Mouse (Mus musculus) neural tube, embryonic 13.5 days (tissue): ENCODE data around the gene Gm21969. TPM values are rescaled to one million over a fixed set of nuclear protein-coding genes. Genes with fewer than 3 reads are reported as not detected.

Experiments used
- ATAC-seq: fragments of 200-750 bp; cut with Nextera tagmentation; 2 replicates; pipeline ENCODE4 v1.8.0; 2017; ENCODE audit warnings: low read depth, mild to moderate bottlenecking, moderate TSS enrichment, moderate library complexity
- H3K27ac ChIP-seq: fragments of 300-500 bp; sonication (generic); replicated peaks from 2 replicates; pipeline ENCODE4 v1.5.1; 2015; ENCODE audit warnings: moderate library complexity, mild to moderate bottlenecking, inconsistent platforms
- H3K27me3 ChIP-seq: fragments of 300-500 bp; sonication (generic); 2 replicates; pipeline ENCODE4 v1.6.1; 2015; ENCODE audit warnings: mild to moderate bottlenecking, inconsistent platforms
- H3K36me3 ChIP-seq: fragments of 300-500 bp; sonication (generic); 2 replicates; pipeline ENCODE4 v1.6.1; 2015; ENCODE audit warnings: mild to moderate bottlenecking, inconsistent platforms
- H3K4me1 ChIP-seq: fragments of 300-500 bp; sonication (generic); replicated peaks from 2 replicates; pipeline ENCODE4 v1.6.1; 2015; ENCODE audit warnings: inconsistent platforms
- H3K4me2 ChIP-seq: fragments of 300-500 bp; sonication (generic); 2 replicates; pipeline ENCODE4 v1.6.1; 2015; ENCODE audit warnings: inconsistent platforms, mild to moderate bottlenecking, moderate library complexity
- H3K4me3 ChIP-seq: fragments of 300-500 bp; sonication (generic); 2 replicates; pipeline ENCODE4 v1.5.1; 2015; ENCODE audit warnings: mild to moderate bottlenecking, inconsistent platforms
- H3K9ac ChIP-seq: fragments of 300-500 bp; sonication (generic); 2 replicates; pipeline ENCODE4 v1.6.1; 2015; ENCODE audit warnings: moderate library complexity, mild to moderate bottlenecking, inconsistent platforms
- H3K9me3 ChIP-seq: fragments of 300-500 bp; sonication (generic); 2 replicates; pipeline ENCODE4 v1.6.1; 2016; ENCODE audit warnings: inconsistent platforms
- WGBS: fragments of 180-500 bp; shearing (Covaris S2); methylation state at CpG from one replicate; pipeline ENCODE4 v1.1.7; 2015; 5-methylcytosine and 5-hydroxymethylcytosine counted together
- polyA plus RNA-seq: library from polyadenylated mRNA; unstranded; fragments of >200 nt; fragmentation: Nextera tagmentation; extraction: Ambion mirVana; gene quantifications from 2 replicates; pipeline ENCODE4 v1.2.1, GENCODE M21; 2015

Gene Gm21969
- polyA plus RNA-seq, 1 experiment from 2014 or later, result not detected

DNA sequence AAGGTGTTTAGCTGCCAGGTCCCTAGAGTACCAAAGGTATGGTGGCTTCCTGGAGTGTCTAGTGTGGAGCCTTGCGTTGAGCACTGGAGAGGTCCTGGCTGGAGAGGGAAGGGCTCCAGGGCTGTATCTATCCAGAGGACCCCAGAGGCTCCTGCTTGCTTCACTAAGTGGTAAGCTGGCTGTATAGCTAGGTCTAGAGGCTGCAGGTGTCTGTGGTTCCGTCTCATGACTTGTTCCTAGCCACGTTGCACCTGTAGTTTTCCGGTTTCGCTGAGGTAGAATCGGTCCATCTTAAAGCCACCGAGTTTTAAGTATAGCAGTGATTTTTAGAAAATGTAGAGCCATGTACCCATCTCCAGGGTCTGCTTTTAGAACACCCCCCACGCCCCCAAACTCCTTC lies 24.6 kb upstream of the Gm21969 start:
- Histone ChIP-seq H3K4me1 (peaks cover 89% of the 10 kb centered on the region), H3K4me2 (peak overlapping the region; percentile 89), H3K27ac (peak overlapping the region; percentile 91; the same call in 1 of the 2 replicates), H3K36me3 (no peaks in the 10 kb centered on the region), H3K9ac (peak overlapping the region; percentile 54), H3K9me3 (no peaks in the 10 kb centered on the region), H3K4me3 (peak overlapping the region; percentile 8), H3K27me3 (no peaks in the 10 kb centered on the region)
- WGBS, result 86% methylated on average over 8 of the region's 8 CpGs
- no peak for ATAC-seq

DNA sequence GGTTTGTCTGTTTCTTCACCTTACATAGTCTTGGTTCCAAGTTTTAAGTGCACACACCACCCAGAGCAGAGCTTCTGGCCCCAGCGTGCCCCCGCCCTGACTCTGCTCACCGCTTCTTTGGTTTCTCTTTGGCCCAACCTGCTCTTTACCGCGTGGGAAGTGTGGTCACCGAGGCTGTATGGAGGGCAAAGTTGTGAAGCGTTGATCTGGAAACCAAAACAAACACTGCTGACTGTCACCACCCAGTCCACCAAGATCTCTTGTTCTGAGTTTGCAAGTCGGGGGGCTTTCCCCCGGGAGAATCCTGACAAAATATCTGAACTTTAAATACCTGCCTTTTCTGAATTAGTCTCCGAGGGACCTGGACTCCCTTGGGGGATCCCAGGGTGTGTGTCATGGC lies 24.0 kb upstream of the Gm21969 start:
- no peaks in the 10 kb centered on the region for H3K9me3 ChIP-seq
- no peaks in the 10 kb centered on the region for H3K36me3 ChIP-seq
- peak overlapping the region; percentile 54 for H3K9ac ChIP-seq
- no peaks in the 10 kb centered on the region for H3K27me3 ChIP-seq
- 50% methylated on average over 10 of the region's 10 CpGs for WGBS
- peak overlapping the region; percentile 91 for H3K27ac ChIP-seq
- peaks cover 89% of the 10 kb centered on the region for H3K4me1 ChIP-seq
- peak overlapping the region; percentile 89 for H3K4me2 ChIP-seq
- ATAC-seq, result no peak
- H3K4me3 ChIP-seq, result no peak overlapping the region

DNA sequence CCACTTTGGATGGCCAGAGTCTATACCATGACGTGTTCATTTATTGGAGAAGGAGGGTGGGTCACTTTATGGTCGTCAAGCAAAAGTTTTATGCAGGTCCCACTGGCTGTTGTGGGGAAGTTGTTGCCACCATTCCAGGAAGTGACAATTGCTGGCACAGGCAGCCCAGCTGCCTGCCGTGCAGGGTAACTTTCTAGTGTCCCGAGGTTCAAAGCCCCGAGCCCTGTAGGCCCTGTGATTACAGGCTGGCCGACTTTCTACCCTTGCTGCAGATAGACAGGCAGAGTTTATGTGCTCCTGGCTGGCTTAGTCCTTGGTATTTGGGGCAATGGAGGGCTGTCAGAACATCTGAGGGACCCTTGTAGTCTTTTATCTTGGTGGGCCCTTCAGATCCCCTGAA lies 23.5 kb upstream of the Gm21969 start:
- peaks cover 93% of the 10 kb centered on the region for H3K4me1 ChIP-seq
- H3K9ac ChIP-seq, result peak overlapping the region; percentile 67; the same call in 1 of the 2 replicates
- 26% methylated on average over 6 of the region's 6 CpGs for WGBS
- H3K27me3 ChIP-seq, result no peaks in the 10 kb centered on the region
- H3K4me2 ChIP-seq, result peak overlapping the region; percentile 89
- H3K27ac ChIP-seq, result peak overlapping the region; percentile 91
- ATAC-seq, result no peak
- H3K4me3 ChIP-seq, result no peak overlapping the region; the same call in 1 of the 2 replicates
- no peaks in the 10 kb centered on the region for H3K36me3 ChIP-seq
- no peaks in the 10 kb centered on the region for H3K9me3 ChIP-seq

DNA sequence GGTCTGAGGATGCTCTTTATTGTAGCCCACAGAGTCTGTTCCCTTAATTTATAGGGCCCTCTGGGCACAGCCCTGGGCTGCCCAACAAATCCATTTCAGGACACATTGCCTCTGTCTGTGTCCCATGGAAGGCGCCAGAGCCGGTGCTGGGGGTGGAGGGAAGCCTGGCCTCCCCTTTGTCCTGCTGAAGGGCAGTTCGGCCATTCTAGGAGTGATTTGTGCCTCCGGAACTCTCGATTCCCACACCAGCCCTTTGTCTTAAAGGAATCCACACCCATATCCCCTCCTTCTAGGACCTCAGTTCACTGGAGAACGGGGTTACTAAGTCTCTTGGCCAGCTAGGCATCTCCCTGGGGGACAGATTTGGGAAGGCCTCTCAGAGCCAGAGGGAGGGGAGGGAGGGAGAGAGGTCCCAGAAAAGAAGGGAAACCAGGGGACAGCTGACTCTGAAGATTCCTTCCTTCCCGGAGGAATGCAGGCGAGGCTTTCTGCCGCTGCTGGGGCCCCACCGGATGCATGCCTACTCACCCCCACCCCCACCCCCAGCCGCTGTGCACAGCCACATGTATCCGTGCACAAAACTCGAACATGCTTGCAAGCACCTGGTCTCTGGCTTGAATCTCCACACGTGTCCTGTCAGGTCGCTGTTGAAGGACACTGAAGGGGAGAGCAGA lies 22.2 kb upstream of the Gm21969 start:
- H3K4me3 ChIP-seq, result peak overlapping the region; percentile 18
- H3K4me1 ChIP-seq, result peaks cover 100% of the 10 kb centered on the region
- H3K36me3 ChIP-seq, result no peaks in the 10 kb centered on the region
- peak overlapping the region; percentile 89 for H3K4me2 ChIP-seq
- no peaks in the 10 kb centered on the region for H3K9me3 ChIP-seq
- WGBS, result 1% methylated on average over 15 of the region's 15 CpGs
- peak overlapping the region; percentile 67 for H3K9ac ChIP-seq
- peak; percentile 71 for ATAC-seq
- no peaks in the 10 kb centered on the region for H3K27me3 ChIP-seq
- peak overlapping the region; percentile 91 for H3K27ac ChIP-seq

DNA sequence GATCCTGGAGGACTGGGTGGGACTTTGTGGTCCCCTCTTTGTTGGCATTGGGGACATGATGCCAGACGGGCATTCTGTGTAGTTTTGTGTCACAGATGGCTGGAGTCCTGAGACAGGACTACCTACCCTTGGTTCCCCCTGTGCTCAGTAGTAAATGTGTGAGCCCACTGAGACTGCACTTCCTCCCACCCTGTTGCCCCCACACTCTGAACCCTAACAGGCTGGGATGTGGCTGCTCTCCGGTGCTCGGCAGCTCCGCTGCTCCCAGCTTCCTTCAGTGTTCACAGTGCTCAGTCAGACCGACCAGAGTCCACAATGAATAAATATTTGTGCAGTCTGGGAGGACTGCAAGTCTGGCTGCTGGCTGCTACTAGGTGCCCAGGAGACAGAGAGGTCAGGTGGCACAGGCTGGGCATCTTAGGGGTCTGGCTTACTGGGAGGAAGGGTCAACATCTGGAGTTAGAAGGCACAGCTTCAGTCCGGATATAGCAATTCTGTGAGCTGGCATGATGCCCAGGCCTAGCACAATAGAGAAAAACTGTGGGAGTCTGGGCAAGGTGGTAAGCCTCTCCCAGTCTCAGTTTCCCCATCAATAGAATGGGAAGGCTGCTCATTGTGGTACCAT lies 21.4 kb upstream of the Gm21969 start:
- Histone ChIP-seq H3K4me3 (peak overlapping the region; percentile 18), H3K9me3 (no peaks in the 10 kb centered on the region), H3K4me1 (peaks cover 100% of the 10 kb centered on the region), H3K9ac (peak overlapping the region; percentile 67), H3K27me3 (no peaks in the 10 kb centered on the region), H3K4me2 (peak overlapping the region; percentile 89), H3K36me3 (no peaks in the 10 kb centered on the region), H3K27ac (peak overlapping the region; percentile 91)
- WGBS, result 19% methylated on average over 6 of the region's 6 CpGs
- ATAC-seq, result no peak; the same call in 1 of the 2 replicates

DNA sequence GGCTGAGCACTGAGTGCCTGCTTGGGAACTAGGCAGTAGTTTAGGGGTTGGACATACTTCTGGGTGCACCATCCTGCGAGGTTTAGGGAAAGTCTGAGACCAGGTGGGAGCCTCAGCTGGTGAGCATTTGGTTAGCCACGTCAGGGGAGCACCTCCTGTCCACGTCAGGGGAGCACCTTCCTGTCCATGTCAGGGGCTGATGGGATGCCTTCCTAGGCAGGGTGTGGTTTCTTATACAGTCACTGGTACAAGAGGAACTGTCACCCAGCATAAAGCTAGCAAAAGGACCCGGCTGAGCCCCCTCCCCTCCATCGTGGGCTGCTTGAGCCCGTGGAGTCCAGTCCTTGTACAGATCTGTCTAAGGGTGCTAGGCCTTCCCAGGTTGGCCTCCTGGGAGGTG lies 20.6 kb upstream of the Gm21969 start:
- Histone ChIP-seq H3K36me3 (no peaks in the 10 kb centered on the region), H3K4me2 (no peak overlapping the region), H3K4me1 (peaks cover 98% of the 10 kb centered on the region), H3K27ac (peak overlapping the region; percentile 91; the same call in 1 of the 2 replicates), H3K4me3 (no peak overlapping the region), H3K27me3 (no peaks in the 10 kb centered on the region), H3K9ac (no peak overlapping the region), H3K9me3 (no peaks in the 10 kb centered on the region)
- 68% methylated on average over 6 of the region's 6 CpGs for WGBS
- ATAC-seq, result no peak

DNA sequence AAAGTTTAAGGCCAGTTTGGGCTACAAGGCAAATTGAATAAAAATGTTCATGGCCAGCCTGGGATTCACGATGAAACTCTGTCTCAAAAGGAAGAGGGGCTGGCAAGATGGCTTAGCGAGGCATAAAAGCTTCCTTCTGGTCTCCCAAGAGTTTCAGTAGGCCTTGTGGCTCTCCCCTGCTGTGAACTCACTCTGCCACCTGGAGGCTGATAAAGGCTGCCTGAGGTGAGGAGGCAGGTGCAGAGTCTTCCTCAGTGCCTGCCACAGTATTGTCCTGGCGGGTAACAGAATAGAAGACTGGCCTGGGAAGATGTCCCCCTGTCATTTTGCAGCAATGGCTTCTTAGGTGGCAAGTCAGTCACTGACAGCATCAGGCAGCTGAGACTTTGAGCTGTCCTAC lies 20.1 kb upstream of the Gm21969 start:
- peaks cover 98% of the 10 kb centered on the region for H3K4me1 ChIP-seq

DNA sequence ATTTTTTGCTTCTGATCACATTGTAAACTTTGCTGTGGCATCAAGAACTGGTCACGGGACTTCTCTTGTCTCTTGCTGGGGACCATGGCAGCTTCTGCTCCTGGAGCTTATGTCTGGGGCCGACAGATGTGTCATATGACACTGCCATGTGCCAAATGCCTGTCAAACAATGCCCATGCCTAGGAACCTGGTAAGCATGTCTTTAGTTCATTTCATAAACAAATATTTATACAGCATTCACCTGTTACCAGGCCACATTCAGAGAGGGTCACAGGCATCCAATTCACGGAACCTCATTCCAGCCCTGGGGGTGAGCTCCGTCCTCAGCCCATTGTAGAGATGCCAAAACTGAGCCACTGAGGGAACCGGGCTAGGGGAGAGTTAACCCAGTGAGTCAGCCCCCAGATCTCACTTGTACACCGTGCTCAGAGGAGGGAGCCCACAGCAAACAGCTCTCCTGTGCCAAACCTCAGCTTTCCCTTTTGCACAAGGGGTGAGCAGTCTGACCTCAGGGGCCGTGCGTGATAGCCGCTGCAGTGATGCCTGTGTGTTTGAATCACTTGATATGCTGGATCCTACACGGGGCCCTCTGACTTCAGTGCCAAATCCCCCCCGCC lies 19.2 kb upstream of the Gm21969 start:
- H3K27me3 ChIP-seq, result no peaks in the 10 kb centered on the region
- 82% methylated on average over 11 of the region's 11 CpGs for WGBS
- ATAC-seq, result no peak
- no peak overlapping the region for H3K9ac ChIP-seq
- no peaks in the 10 kb centered on the region for H3K36me3 ChIP-seq
- H3K4me1 ChIP-seq, result peaks cover 91% of the 10 kb centered on the region
- H3K27ac ChIP-seq, result no peak overlapping the region
- no peak overlapping the region for H3K4me3 ChIP-seq
- H3K4me2 ChIP-seq, result no peak overlapping the region
- H3K9me3 ChIP-seq, result no peaks in the 10 kb centered on the region

More for the DNA sequence above, 20.1 kb upstream of the Gm21969 start:
- no peaks in the 10 kb centered on the region for H3K36me3 ChIP-seq
- H3K4me2 ChIP-seq, result no peak overlapping the region
- H3K27ac ChIP-seq, result 0 out of 2 replicates have a peak overlapping the region, but pooled peaks have one; percentile 2
- 36% methylated on average over 3 of the region's 3 CpGs for WGBS
- H3K9ac ChIP-seq, result no peak overlapping the region
- H3K27me3 ChIP-seq, result no peaks in the 10 kb centered on the region
- no peaks in the 10 kb centered on the region for H3K9me3 ChIP-seq
- ATAC-seq, result no peak
- H3K4me3 ChIP-seq, result no peak overlapping the region

DNA sequence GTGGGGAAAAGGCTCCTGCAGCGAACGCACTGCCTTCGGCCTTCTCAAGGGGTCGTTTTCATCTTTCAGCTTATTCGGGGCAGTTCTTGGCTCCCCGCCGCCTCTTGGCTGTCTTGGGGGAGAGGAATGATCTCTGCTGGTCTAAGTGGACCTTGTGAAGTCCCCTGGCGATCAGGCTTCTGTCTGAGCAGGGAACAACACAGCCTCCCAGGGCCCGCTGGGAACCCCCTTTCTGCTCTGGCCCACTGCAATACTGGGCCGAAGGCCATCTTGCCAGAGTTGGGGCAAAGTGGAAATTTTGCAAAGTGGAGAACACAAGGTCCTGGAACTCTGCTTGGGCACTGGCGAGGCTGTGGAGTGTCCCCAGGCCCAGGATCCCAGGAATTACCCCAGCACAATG lies 18.3 kb upstream of the Gm21969 start:
- Histone ChIP-seq H3K9ac (no peak overlapping the region), H3K4me3 (no peak overlapping the region), H3K27ac (peak overlapping the region; percentile 18; the same call in 1 of the 2 replicates), H3K27me3 (no peaks in the 10 kb centered on the region), H3K4me1 (peaks cover 87% of the 10 kb centered on the region), H3K9me3 (no peaks in the 10 kb centered on the region), H3K4me2 (no peak overlapping the region), H3K36me3 (no peaks in the 10 kb centered on the region)
- WGBS, result 69% methylated on average over 11 of the region's 11 CpGs
- no peak for ATAC-seq

DNA sequence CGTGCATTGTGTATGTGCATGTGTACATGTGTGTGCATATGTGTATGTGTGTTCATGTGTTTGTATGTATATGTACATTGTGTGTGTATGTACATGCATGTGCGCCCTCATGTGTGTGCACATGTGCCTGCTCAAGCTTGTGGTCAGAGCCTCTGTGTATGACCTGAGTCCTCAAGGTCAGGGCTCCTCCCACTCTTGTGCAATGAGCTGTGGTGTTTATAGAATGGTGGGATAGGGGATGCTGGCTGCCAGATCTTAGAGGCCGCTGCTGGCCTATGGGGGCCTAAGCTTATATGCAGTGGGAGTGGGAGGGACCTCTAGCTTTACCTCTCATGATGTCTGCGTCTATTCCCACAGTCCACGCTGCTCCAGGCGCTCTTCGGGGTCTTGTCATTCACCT lies 17.3 kb upstream of the Gm21969 start:
- Histone ChIP-seq H3K4me1 (peaks cover 87% of the 10 kb centered on the region), H3K9ac (no peak overlapping the region), H3K36me3 (no peaks in the 10 kb centered on the region), H3K27me3 (no peaks in the 10 kb centered on the region), H3K4me2 (no peak overlapping the region), H3K9me3 (no peaks in the 10 kb centered on the region), H3K4me3 (no peak overlapping the region), H3K27ac (0 out of 2 replicates have a peak overlapping the region, but pooled peaks have one; percentile 18)
- ATAC-seq, result no peak
- WGBS, result 88% methylated on average over 7 of the region's 7 CpGs

DNA sequence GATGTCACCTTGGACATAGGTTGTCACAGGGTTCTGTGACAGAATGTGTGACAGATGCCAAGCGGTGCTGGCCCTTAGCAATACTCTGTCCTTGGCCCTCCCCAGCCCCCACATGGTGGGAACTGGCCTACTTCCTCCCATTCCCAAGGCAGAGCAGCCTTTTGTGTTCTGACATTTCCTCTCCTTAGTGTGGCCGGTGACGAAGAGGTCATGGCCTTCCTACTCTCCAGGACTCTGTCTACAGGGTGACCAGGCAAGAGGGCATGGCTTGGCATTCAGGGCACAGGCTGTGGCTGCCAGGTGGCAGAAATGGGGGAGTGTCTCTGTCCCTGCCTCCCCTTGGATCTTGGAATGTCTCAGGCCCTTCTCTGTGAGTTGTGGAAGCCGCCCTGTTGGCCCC lies 15.6 kb upstream of the Gm21969 start:
- H3K4me1 ChIP-seq, result peaks cover 71% of the 10 kb centered on the region
- H3K4me3 ChIP-seq, result no peak overlapping the region
- H3K27ac ChIP-seq, result no peak overlapping the region
- H3K9me3 ChIP-seq, result no peaks in the 10 kb centered on the region
- no peak overlapping the region for H3K4me2 ChIP-seq
- WGBS, result 70% methylated on average over 4 of the region's 4 CpGs
- no peaks in the 10 kb centered on the region for H3K27me3 ChIP-seq
- no peak for ATAC-seq
- H3K36me3 ChIP-seq, result no peaks in the 10 kb centered on the region
- H3K9ac ChIP-seq, result no peak overlapping the region

DNA sequence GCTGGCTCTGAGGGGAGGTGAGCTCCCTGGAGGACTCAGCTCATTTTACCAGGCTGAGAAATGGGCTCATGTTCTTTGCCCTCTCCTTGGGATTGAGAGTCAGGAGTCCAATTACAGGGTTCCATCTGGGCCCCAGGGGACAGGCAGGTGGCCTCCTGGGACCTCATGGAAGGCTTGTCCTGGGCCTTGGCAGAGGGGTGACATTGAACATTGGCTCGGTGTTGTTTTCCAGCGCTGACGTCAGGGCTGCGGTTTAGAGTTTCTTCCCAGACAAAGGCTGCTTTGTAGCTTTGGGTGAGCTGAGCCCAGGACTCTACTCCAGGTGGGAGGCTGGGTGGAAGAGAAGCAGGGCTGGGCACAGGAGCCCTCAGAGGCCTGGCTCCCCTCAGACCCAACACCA lies 15.2 kb upstream of the Gm21969 start:
- WGBS, result 66% methylated on average over 4 of the region's 4 CpGs
- Histone ChIP-seq H3K4me1 (peaks cover 67% of the 10 kb centered on the region), H3K36me3 (no peaks in the 10 kb centered on the region), H3K9ac (no peak overlapping the region), H3K27ac (no peak overlapping the region), H3K4me3 (no peak overlapping the region), H3K27me3 (no peaks in the 10 kb centered on the region), H3K9me3 (no peaks in the 10 kb centered on the region), H3K4me2 (no peak overlapping the region)
- ATAC-seq, result no peak
